Mouse (Mus musculus): ENCODE data around the gene Sppl3. TPM values are rescaled to one million over a fixed set of nuclear protein-coding genes. Genes with fewer than 3 reads are reported as not detected.

The Sppl3 gene
- polyA plus RNA-seq, 1 experiment = 71.4 TPM

GRCm38 (mm10) chr5:114985074-114985473 lies 25.9 kb upstream of the Sppl3 start:
- no peak for DNase-seq (ENCODE audit: low read depth, low spot score)

DNA sequence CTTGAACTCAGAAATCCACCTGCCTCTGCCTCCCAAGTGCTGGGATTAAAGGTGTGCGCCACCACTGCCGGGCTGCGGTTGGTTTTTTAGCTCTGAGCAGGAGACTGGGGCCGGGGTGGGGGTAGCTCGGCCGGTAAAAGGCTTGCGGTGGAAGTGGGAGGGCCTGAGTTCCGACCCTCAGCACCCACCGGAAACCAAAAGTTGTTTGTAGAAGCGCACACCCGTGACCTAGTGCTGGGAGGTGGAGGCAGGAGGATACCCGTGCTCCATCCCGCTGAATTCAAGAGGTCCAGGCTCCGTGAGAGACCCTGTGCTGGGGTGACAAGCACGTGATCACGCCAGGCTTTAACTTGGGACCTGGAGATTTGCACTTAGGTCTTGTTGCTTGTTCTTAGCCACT lies 14.5 kb upstream of the Sppl3 start:
- 86% methylated on average over 16 of the region's 16 CpGs for WGBS
- DNase-seq (ENCODE audit: low read depth, low spot score) = no peak

DNA sequence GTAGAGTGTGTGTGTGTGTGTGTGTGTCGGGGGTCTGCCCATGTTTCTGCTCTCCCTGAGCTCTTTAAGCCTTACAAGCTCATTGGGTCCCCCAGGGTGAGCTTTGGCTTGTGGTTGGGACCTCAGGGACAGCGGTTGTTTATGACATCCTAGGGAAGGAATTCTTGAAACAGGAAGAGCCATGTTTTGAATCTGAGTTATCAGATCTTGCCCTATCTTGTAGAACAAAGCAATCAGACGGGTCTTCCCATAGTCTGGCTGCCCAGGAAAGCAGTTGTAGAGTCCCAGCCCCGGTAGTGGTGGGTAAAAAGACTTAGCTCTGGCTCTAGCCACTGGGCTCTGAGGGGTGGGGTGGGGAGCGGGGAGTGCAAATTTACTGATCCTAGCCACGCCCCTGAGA lies 13.6 kb upstream of the Sppl3 start:
- no peak for DNase-seq (ENCODE audit: low read depth, low spot score)
- 68% methylated on average over 6 of the region's 6 CpGs for WGBS

DNA sequence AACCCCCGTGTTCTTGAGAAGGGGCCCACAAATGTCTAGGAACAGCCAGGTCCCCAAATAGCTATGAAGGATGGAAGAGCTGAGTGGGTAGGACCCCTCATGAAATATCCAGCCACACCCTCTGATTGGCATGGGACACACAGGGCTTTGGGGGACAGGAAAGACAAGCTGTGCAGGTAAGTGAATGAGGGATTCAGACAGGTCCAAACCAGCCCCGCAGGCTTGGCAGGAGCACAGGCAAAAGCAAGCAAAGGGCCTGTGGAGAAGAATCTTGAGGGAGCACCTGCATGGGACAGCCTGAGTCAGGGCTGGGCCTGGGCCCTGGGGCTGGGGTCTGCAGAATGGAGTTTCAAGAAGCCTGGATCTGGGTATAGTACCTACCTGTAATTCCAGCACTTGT lies 10.4 kb upstream of the Sppl3 start:
- DNase-seq (ENCODE audit: low read depth, low spot score) = no peak
- WGBS = 66% methylated on average over 2 of the region's 2 CpGs

- WGBS = 89% methylated on average over 8 of the region's 8 CpGs
Observed at GRCm38 (mm10) chr5:115001464-115001863, 9.5 kb upstream of the Sppl3 start.

GRCm38 (mm10) chr5:115002781-115003180 lies 8.2 kb upstream of the Sppl3 start:
- 51% methylated on average over 6 of the region's 6 CpGs for WGBS
- DNase-seq (ENCODE audit: low read depth, low spot score) = no peak

More at GRCm38 (mm10) chr5:115001464-115001863, 9.5 kb upstream of the Sppl3 start:
- no peak for DNase-seq (ENCODE audit: low read depth, low spot score)

DNA sequence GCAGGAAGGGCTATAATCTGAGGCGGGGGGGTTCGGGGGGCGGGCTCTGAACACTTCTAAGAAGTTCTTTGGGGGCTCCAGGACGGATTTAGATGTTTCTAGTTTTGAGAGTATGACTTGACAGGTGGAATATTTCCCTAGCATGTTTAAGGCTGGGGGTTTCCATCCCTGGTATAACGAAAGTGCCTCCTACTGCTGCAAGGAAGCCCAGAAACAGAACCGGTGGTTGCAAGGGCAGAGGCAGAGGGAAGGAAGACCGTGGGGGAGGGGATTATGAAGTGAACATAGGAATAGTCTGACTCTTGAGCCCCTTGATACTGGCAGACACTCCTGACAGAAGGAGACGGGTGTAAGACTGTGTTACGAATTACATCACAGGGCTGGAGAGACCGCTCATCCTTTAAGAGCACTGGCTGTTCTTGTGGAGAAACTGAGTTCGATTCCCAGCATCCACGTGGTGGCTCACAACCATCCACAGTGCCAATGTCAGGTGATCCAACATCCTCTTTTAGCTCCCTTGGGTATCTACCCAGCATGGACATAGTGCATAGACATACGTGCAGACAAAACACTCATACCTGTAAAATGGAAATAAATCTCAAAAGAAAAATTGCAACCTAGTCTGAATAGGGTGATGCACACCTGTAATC lies 7.6 kb upstream of the Sppl3 start:
- DNase-seq (ENCODE audit: low read depth, low spot score) = no peak
- 79% methylated on average over 13 of the region's 13 CpGs for WGBS

DNA sequence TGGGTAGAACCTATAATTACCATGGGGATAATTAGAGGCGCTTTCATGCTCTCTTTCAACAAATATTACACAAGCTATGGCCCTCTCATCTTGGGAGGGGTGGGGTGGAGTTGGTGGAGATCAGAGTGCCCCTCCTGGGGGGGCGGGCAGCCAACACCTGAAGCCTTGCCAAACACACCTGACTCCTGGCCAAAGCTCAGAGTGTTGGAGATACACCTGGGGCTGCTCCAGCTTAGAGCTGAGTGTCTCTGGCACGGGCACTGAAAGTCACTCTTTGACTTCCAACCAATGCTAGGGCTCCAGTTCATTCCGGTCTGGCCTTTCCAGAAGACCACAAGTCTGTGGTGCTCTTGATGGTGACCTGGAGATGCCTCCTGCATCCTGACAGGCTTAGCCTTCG lies 3.2 kb upstream of the Sppl3 start:
- no peak for DNase-seq (ENCODE audit: low read depth, low spot score)
- WGBS = 53% methylated on average over 5 of the region's 5 CpGs

DNA sequence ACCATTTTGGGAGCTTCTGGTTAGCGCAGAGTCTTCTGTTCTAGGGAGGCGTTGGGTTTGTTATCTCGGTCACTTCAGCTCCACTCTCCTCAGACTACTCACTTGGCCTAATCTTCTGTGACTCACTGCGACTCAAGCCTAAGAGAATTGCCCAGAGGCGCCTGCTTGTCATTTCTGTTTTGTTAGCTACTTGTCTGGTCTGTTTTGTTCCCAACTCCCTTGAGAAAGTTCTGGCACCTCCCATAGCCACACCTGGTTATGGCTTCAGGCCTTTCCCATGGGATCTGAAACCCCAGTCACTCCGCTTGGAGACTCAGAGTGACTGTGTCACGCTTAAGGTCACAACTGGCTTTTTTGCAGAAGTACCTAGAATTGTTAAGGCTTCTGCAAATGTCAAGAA lies 2.6 kb upstream of the Sppl3 start:
- DNase-seq (ENCODE audit: low read depth, low spot score) = peak; percentile 68
- WGBS = 45% methylated on average over 7 of the region's 7 CpGs

DNA sequence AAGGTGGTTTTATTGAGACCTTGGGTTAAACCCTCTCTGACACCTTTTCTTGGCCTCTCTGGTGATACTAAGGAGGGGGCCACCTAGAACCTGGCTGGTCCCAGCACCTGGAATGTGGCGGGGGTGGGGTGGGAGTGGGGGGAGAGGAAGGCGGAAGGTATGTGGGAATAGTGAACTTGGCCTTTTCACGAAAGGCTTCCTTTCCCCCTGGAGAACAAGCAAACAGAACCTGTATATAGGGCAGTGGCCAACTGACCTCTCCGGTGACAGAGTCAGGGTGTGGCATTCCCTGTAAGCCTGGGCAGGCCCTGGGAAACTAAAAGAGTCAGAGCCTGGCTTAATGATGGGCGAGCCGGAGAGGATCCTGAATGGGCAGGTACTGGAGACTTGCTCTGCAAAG lies 1.8 kb upstream of the Sppl3 start:
- no peak for DNase-seq (ENCODE audit: low read depth, low spot score)
- 55% methylated on average over 6 of the region's 6 CpGs for WGBS

DNA sequence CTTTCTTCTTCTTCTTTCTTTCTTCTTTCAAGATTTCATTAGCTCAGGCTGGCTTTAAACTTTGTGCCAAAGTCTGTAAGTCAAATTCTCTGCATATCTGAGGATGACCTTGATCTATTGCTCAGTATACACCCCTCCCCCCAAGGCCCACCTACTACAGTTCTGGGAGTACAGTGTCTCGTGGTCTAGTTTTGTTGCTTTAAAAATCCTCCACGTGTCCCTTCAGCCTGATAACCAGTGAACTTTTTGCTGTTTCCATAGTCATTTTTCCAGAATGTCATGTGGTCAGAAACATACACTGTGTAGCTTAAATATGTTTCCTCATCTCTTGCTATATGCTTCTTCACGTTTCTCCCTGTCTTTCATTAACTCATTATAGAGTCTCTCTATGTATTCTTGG lies 976 bp upstream of the Sppl3 start:
- DNase-seq (ENCODE audit: low read depth, low spot score) = no peak
- 67% methylated on average over 3 of the region's 3 CpGs for WGBS

GRCm38 (mm10) chr5:115011217-115011518 lies 231 bp downstream of the Sppl3 start:
- DNase-seq (ENCODE audit: low read depth, low spot score) = no peak
- under 1% methylated on average over 50 of the region's 57 CpGs for WGBS

- under 1% methylated on average over 63 of the region's 63 CpGs for WGBS
Observed at GRCm38 (mm10) chr5:115011519-115012261, 753 bp downstream of the Sppl3 start.

DNA sequence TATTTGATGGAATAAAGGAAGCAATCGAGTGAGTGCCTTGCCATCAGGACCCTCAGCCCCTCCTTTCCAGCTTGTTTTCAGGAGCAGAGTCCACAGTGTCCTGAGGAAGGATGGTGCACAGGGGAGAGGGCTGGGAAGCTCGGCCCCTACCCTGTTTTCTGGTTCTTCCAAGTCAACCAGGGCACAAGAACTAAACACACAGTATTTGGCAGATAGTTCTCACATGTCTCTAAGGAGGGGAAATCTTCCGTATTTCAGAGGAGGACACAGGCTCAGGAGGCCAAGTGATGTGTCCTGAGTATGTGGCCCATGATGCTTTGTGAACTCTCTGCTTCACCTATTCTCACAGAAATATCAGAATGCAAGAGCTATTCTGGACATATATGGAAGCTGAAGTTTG lies 2.5 kb downstream of the Sppl3 start:
- no peak for DNase-seq (ENCODE audit: low read depth, low spot score)
- 54% methylated on average over 3 of the region's 3 CpGs for WGBS

More at GRCm38 (mm10) chr5:115011519-115012261, 753 bp downstream of the Sppl3 start:
- DNase-seq (ENCODE audit: low read depth, low spot score) = no peak

DNA sequence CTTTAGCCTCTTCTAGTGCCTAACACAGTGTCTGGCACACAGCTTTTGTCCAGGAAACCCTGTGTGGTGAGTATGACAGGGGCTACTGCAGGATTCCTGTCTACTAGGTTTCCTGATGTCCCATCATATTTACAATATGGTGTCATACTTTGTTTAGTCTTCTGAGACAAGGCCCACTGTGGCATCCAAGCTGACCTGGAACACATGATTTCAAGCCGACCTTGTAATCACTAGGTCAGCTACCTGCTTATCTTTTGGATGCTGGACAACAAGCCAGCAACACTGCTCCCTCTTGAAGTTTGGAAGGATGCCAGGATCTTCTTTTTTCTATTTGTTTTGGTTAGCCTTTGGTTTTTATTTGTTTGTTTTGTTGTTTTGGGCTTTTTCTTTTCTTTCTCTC lies 3.6 kb downstream of the Sppl3 start:
- no peak for DNase-seq (ENCODE audit: low read depth, low spot score)
- 10% methylated on average over 1 of the region's 1 CpGs for WGBS

DNA sequence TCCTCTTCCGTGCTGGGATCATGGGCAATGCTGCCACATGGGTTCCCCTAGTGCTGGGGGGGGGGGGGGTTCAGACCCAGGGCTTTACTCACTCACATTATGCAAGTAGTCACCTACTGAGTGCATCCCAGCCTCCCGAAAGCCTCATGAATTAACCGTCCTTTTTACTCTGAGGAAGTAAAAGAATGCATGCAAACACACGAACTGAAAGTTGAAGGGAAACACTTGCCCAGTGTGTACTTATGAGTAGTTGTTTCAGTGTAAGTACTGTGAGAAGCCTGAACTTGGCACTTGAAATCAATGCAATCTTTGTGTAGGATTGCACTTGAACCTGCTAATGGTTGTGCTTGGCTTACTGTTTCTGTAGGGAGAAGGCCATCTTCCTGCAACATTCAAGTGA lies 4.2 kb downstream of the Sppl3 start:
- 15% methylated on average over 4 of the region's 4 CpGs for WGBS
- DNase-seq (ENCODE audit: low read depth, low spot score) = no peak

DNA sequence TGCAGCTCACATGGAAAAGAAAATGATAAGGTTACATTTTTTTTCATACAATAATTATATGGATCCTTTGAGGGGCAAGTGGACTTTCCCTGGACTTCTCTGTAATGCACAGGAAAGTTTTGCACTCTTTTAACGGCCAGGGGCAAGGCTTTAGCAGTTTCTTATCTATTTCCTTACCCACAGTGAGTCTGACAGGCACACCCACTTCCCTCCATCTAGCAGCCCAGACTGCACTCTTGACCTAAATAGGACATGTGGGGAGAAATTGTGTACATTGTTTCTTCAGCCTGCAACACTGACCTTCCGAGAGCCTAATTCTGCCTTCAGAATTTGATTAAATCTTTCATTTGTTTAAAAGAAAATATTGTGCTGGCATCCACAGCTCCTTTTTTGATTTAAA lies 7.3 kb downstream of the Sppl3 start:
- DNase-seq (ENCODE audit: low read depth, low spot score) = no peak
- WGBS = 3% methylated on average over 2 of the region's 2 CpGs

DNA sequence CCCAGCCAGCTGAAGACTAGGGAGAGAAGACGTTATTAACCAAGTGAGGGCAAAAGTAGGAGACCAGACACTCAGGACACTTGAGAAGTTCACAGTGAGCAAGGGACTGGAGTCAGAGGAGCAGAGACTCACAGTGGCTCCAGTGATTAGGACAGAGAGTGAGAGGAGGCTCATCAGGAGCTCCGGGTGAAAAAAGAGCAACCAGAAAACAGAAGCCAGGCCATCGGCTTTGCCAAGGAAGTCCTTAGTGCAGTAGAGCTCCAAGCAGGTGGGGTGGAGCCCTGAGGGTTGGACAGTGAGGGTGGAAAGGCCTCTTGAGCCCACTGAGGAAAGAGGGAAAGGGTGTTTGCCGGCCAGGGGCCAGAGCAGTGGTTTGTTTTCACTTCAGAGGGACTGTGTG lies 7.9 kb downstream of the Sppl3 start:
- 7% methylated on average over 4 of the region's 4 CpGs for WGBS

DNA sequence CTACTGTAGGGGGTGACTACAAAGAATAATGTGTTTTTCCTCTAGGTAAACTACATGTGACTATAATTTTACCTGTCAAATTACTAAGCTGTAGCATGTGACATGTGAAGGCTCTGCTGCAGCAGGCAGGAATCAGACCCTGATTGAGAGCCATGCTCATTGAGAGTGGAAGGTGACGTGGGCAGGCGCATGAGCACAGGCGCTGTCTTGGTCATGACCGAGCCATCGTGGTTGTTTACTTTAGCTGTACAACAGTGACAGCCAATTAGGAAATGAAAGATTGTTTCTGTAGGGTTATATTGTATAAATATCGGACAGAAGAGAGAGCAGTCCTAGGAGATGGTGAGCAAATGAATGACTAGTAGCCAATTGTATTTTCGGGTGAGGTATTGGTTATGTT lies 11.1 kb downstream of the Sppl3 start:
- 66% methylated on average over 7 of the region's 7 CpGs for WGBS
- DNase-seq (ENCODE audit: low read depth, low spot score) = no peak

More for the DNA sequence above, 7.9 kb downstream of the Sppl3 start:
- DNase-seq (ENCODE audit: low read depth, low spot score) = no peak

- DNase-seq (ENCODE audit: low read depth, low spot score) = no peak
- WGBS = 36% methylated on average over 4 of the region's 4 CpGs
Observed at GRCm38 (mm10) chr5:115026170-115026569, 15.2 kb downstream of the Sppl3 start.

- DNase-seq (ENCODE audit: low read depth, low spot score) = no peak
- WGBS = 73% methylated on average over 3 of the region's 3 CpGs
Observed at GRCm38 (mm10) chr5:115027109-115027508, 16.2 kb downstream of the Sppl3 start.

GRCm38 (mm10) chr5:115028920-115029319 lies 18.0 kb downstream of the Sppl3 start:
- no peak for DNase-seq (ENCODE audit: low read depth, low spot score)
- 89% methylated on average over 4 of the region's 4 CpGs for WGBS

All from large intestine, adult 2 months (tissue).